20 mouse cellular contexts compared by ENCODE assay signal in genomic region chr3:88689079-88689478, GRCm38 (mm10). TPM values are rescaled to one million over a fixed set of nuclear protein-coding genes. Genes with fewer than 3 reads are reported as not detected.
A peak's percentile ranks its signal among the peaks of the same experiment; 100 is the strongest.
DNase-seq lines count a peak whose midpoint lies in the region; ATAC-seq lines count a peak whose summit lies in the region.
"Had no signal": no experiment of that assay in that cellular context is flagged by ENCODE, and none has a peak within 500 bp of the region (broad histone marks: within the 10 kb centered on the region; RNA-seq: fewer than 3 reads in every experiment).

No protein-coding gene starts in this region.

- DNase-seq in heart, adult 11 months: peak; percentile 76
- no peak for DNase-seq in heart, embryonic 10.5 days (ENCODE audit: low spot score)
- DNase-seq in midbrain, embryonic 11.5 days (ENCODE audit: low spot score, missing footprints): peak; percentile 74
- DNase-seq: adrenal gland, adult 2 months; adrenal gland, adult 8-10 months; adrenal gland, postnatal 10 days; adrenal gland, postnatal 14 days; adrenal gland, postnatal 25 days; adrenal gland, postnatal 36 days; B cell, adult 2 months; cerebellum, adult 11 months; cerebellum, adult 11-12 months; cerebellum, adult 18-20 months had no signal

- no peaks in the 10 kb centered on the region for H3K9me3 ChIP-seq in heart, embryonic 10.5 days
- no peaks in the 10 kb centered on the region for H3K9me3 ChIP-seq in midbrain, embryonic 11.5 days (ENCODE audit: control insufficient read depth, low read length)
- no peaks in the 10 kb centered on the region for H3K9me3 ChIP-seq in midbrain, embryonic 16.5 days (replicated peaks; ENCODE audit: control insufficient read depth, low read length, poor library complexity, severe bottlenecking)
- H3K9me3 ChIP-seq: G1E had no signal

- H3K9ac ChIP-seq in midbrain, embryonic 11.5 days (ENCODE audit: low read length): no peak overlapping the region
- no peak overlapping the region for H3K9ac ChIP-seq in midbrain, embryonic 16.5 days (ENCODE audit: low read depth, low read length)

- 86% methylated on average over 5 of the region's 5 CpGs for WGBS in heart, embryonic 10.5 days
- 93% methylated on average over 5 of the region's 5 CpGs for whole genome bisulfite sequencing in midbrain, embryonic 11.5 days
- 93% methylated on average over 5 of the region's 5 CpGs for WGBS in midbrain, embryonic 16.5 days

- H3K4me2 ChIP-seq in midbrain, embryonic 11.5 days: no peak overlapping the region
- H3K4me2 ChIP-seq in midbrain, embryonic 16.5 days (ENCODE audit: low read length): no peak overlapping the region

- H3K36me3 ChIP-seq in heart, embryonic 10.5 days: peaks cover 63% of the 10 kb centered on the region
- H3K36me3 ChIP-seq in midbrain, embryonic 11.5 days (ENCODE audit: control insufficient read depth, insufficient read depth, low read length): peaks cover 26% of the 10 kb centered on the region
- peaks cover 26% of the 10 kb centered on the region for H3K36me3 ChIP-seq in midbrain, embryonic 16.5 days (ENCODE audit: control insufficient read depth, insufficient read depth, low read length)

- no peak for ATAC-seq in midbrain, embryonic 11.5 days (ENCODE audit: low FRiP score)
- no peak for ATAC-seq in midbrain, embryonic 16.5 days
- ATAC-seq: activated CD4-positive, CD25-positive, alpha-beta regulatory T cell, adult 4 months; CD4-positive, CD25-positive, alpha-beta regulatory T cell, adult 4 months; Patski had no signal

- H3K4me1 ChIP-seq in heart, embryonic 10.5 days: peaks cover 15% of the 10 kb centered on the region
- peaks cover 10% of the 10 kb centered on the region for H3K4me1 ChIP-seq in midbrain, embryonic 11.5 days (ENCODE audit: control insufficient read depth, insufficient read depth, low read length)
- H3K4me1 ChIP-seq in midbrain, embryonic 16.5 days (ENCODE audit: control insufficient read depth, insufficient read depth, low read length): peaks cover 21% of the 10 kb centered on the region

- H3K27me3 ChIP-seq in heart, embryonic 10.5 days (ENCODE audit: insufficient read depth, poor library complexity, severe bottlenecking): no peaks in the 10 kb centered on the region
- H3K27me3 ChIP-seq in midbrain, embryonic 11.5 days (ENCODE audit: control insufficient read depth, insufficient read depth, low read length): no peaks in the 10 kb centered on the region
- no peaks in the 10 kb centered on the region for H3K27me3 ChIP-seq in midbrain, embryonic 16.5 days (ENCODE audit: control insufficient read depth, insufficient read depth, low read depth, low read length)
- H3K27me3 ChIP-seq: CH12.LX, Patski had no signal

- H3K27ac ChIP-seq in heart, embryonic 10.5 days: no peak overlapping the region
- H3K27ac ChIP-seq in midbrain, embryonic 11.5 days (ENCODE audit: low read depth, low read length): no peak overlapping the region
- H3K27ac ChIP-seq in midbrain, embryonic 16.5 days (ENCODE audit: low read length): no peak overlapping the region

- no peak overlapping the region for H3K4me3 ChIP-seq in heart, embryonic 10.5 days
- no peak overlapping the region for H3K4me3 ChIP-seq in midbrain, embryonic 11.5 days (ENCODE audit: low read depth, low read length)
- no peak overlapping the region for H3K4me3 ChIP-seq in midbrain, embryonic 16.5 days (ENCODE audit: low read depth, low read length)

RNA-seq across cellular contexts. Expression of gene Khdc4, which starts 3.5 kb away (rescaled TPM):
- 73.3 and 87.3 TPM in 2 replicates for polyA plus RNA-seq in heart, embryonic 10.5 days (2016; fragmentation: Nextera tagmentation; extraction: Ambion mirVana)
- 107 and 109 TPM in 2 replicates for polyA plus RNA-seq in midbrain, embryonic 11.5 days (2014; fragmentation: Nextera tagmentation; extraction: Ambion mirVana)
- 84.4 and 94.9 TPM in 2 replicates for polyA plus RNA-seq in midbrain, embryonic 16.5 days (2015; fragmentation: Nextera tagmentation; extraction: Ambion mirVana)

RNA-seq across cellular contexts. Expression of gene Rit1, which starts 27.6 kb away (rescaled TPM):
- 40.5 and 42.5 TPM in 2 replicates for polyA plus RNA-seq in heart, embryonic 10.5 days (2016; fragmentation: Nextera tagmentation; extraction: Ambion mirVana)
- 43.8 and 48.8 TPM in 2 replicates for polyA plus RNA-seq in midbrain, embryonic 11.5 days (2014; fragmentation: Nextera tagmentation; extraction: Ambion mirVana)
- polyA plus RNA-seq in midbrain, embryonic 16.5 days (2015; fragmentation: Nextera tagmentation; extraction: Ambion mirVana): 59.4 and 65.6 TPM in 2 replicates

RNA-seq across cellular contexts. Expression of gene Rxfp4, which starts 36.1 kb away (rescaled TPM):
- not detected in 2 replicates for polyA plus RNA-seq in heart, embryonic 10.5 days (2016; fragmentation: Nextera tagmentation; extraction: Ambion mirVana)
- 0.14 TPM in 1 of 2 replicates, not detected in the other for polyA plus RNA-seq in midbrain, embryonic 11.5 days (2014; fragmentation: Nextera tagmentation; extraction: Ambion mirVana)
- polyA plus RNA-seq in midbrain, embryonic 16.5 days (2015; fragmentation: Nextera tagmentation; extraction: Ambion mirVana): not detected in 2 replicates
- polyA plus RNA-seq: activated CD4-positive, CD25-positive, alpha-beta regulatory T cell, adult 4 months; adrenal gland, adult 2 months; brain, embryonic 14.5 days; G1E; Patski had no signal
